Mouse (Mus musculus): ENCODE data around the gene 4930404N11Rik.

4930404N11Rik gene

DNA sequence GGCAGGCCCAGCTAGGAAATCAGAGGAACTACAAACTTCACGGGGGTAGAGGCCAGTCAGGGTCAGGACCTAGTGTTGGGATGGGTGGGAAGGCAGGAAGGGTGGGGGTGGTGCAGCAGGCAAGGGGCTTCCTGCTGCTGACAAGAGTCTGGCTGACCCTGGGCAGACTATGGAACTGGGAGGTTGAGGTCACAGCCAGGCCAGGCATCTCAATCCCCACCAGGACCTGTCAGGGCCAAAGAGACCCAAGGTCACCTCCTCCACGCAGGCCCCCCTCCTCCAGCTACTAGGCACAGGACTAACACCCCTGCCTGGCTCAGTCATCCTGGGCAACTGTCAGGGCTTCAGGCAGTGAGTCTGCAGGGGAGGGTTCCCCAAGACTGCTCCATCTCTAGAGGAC lies 37.7 kb downstream of the 4930404N11Rik start:
- DNase-seq: no peak

DNA sequence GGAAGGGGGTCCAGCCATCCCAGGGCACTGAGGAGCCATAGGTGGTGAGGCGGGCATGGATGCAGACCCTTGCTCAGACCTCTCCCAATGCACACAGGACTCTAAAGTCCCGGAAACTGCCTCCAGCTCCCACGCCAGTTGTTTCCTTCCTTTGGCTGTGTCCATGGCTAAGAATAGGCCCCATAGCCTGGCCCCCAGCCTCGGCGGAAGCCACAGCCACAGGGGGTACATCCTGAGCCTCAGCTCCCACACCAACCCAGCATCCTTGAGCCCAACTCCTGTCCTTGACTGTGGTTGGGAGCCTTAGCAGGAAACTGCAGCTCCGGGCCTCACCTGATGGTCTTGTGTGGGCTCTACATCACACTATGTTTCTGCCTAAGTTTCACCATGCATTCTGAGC lies 38.8 kb downstream of the 4930404N11Rik start:
- DNase-seq: no peak

DNA sequence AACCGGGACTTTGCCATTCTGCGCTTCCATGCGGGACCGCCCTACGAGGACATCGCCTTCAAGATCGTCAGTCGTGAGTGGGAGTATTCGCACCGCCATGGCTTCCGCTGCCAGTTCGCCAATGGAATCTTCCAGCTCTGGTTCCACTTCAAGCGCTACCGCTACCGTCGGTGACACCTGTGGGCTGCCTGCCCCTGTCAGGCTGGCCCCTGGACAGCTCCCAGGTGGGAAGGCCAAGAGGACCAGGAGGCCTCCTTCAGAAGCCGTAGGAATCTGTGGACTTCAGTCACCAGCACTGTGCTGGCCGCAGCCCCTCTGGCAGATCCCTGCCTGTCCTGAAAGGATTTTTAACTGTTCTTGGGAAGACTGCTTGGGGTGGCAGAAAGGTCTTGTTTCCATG lies 39.8 kb downstream of the 4930404N11Rik start:
- no peak for DNase-seq

DNA sequence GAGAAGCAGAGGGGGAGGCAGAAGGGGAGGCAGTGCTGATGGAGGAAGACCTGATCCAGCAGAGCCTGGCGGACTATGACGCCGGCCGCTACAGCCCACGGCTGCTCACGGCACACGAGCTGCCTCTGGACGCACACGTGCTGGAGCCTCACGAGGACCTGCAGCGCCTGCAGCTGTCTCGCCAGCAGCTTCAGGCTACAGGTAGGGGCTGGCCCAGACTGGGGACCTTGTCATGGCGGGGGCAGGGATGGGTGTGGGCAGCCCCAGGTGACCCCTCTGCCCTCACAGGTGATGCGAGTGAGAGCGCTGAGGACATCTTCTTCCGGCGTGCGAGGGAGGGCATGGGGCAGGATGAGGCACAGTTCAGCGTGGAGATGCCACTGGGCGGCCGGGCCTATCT lies 40.4 kb downstream of the 4930404N11Rik start:
- DNase-seq: no peak

DNA sequence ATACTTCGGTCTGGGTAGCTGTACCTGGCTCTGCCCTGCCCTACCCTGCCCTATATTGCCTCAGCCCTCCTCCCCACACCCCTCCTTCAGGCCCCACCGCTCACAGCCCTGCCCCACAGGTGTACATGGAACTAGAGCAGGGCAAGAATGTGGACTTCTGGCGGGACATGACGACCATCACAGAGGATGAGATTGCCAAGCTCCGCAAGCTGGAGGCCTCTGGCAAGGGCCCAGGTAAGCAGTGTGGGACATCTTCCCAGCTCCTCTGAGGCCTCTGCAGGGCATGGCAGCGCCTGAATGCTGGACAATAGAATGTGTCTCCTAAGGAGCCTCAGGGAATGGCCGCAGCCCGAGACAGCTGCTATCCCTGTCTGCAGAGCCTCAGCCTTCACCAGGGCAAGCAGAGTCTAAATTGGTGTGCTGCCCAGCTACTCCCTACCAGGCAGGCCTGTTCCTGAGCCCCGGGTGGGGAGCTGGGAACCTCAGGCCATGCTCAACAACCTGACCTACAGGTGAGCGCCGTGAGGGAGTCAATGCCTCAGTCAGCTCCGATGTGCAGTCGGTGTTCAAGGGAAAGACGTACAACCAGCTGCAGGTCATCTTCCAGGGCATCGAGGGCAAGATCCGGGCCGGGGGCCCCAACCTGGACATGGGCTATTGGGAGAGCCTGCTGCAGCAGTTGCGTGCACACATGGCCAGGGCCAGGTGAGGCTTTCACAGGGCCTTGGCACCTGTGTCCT lies 41.7 kb downstream of the 4930404N11Rik start:
- DNase-seq: no peak

DNA sequence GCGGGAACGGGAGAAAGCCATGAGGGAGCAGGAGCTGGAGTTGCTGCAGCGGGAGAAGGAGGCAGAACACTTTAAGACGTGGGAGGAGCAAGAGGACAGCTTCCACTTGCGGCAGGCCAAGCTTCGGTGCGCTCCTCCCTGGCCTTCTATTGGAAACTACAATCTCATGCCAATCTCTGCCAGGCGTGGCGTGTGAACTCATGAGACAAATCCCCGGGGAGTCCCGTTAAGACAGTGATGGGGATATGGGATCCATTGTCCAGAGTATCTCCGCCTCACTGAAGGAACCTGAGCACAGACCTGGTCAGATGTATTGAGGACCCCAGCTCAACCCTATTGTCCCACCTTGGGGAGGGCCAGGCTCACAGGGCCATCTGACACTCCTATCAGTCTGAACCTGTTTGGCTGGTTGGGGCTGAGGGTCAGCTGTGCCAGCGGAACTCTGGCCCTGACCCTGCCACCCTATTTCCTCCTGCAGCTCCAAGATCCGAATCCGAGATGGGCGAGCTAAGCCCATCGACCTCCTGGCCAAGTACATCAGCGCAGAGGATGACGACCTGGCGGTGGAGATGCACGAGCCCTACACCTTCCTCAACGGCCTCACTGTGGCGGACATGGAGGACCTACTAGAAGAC lies 42.4 kb downstream of the 4930404N11Rik start:
- no peak for DNase-seq

DNA sequence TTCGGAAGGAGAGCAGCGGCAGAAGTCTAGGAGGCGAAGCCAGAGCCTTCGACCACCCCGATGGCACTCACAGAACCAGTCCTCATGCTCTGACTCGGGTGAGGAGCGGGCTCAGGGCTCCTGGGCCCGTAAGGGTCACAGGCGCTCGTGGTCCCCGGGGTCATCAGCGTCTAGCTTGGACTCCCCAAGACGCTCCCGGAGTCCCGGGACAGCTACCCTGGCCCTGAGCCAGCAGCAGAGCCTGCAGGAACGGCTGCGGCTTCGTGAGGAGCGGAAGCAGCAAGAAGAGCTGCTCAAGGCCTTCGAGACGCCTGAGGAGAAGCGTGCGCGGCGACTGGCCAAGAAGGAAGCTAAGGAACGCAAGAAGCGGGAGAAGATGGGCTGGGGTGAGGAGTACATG lies 43.2 kb downstream of the 4930404N11Rik start:
- DNase-seq: peak in 1 of 2 experiments; percentile 16

DNA sequence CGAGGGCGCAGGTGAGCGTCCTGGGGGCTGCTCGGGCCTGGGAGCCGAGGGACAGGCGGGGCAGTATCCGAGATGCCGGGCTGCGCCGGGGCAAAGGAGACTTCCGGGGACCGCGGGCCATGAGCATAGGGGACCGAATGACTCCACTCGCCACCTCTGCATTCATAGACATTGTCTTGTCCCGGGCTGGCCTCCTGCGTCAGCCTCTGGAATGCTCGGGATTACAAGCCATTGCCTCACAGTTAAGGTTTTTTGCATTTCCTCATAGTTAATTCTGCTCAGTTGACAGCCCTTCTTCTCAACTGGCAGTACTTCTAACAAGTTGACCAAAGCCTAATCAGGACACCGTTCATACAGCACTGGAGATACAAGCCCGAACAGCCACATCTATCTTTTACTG lies 44.2 kb downstream of the 4930404N11Rik start:
- no peak for DNase-seq

DNA sequence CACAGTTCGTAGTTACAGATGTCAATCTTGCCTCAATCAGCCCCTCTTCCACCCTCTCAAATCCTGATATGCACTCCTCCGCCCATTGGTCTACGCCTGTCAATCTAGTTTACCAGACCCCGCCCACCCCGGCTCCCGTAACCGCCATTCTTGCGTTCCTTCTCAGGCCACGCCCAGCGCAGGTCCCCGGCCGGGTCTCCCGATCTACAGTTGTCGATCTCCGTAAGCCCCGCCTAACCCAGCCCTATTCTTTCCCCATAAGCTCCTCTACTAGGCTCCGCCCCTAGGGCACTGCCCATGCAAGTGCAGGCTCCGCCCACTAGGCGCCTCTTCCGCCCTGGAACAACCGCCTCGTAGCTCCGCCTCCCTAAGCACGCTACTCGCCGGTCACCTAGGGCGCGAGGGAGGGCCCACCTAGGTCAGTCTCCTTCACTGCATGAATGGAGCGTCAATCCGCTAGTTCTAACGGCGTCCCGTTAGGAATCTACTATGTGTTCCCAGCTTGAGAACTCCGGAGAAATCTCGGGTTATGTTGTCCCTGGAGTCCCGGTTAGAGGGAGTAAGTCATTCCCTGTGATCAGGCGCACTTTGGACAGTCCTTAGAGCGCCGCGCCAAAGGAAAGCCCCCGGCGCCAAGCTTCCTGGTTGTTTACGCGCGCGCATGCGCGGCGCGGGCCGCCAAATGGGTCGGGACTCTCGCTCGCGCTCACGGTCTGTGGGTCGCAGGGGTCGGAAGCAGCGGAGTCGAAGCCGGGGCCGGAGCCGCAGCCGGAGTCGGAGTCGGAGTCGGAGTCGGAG lies 44.9 kb downstream of the 4930404N11Rik start, which contains the start of gene Cactin:
Gene Cactin (plus strand): TSS at position 554 of the 798 bp plus-strand sequence.
- DNase-seq: peak; percentile 97 to 99

DNA sequence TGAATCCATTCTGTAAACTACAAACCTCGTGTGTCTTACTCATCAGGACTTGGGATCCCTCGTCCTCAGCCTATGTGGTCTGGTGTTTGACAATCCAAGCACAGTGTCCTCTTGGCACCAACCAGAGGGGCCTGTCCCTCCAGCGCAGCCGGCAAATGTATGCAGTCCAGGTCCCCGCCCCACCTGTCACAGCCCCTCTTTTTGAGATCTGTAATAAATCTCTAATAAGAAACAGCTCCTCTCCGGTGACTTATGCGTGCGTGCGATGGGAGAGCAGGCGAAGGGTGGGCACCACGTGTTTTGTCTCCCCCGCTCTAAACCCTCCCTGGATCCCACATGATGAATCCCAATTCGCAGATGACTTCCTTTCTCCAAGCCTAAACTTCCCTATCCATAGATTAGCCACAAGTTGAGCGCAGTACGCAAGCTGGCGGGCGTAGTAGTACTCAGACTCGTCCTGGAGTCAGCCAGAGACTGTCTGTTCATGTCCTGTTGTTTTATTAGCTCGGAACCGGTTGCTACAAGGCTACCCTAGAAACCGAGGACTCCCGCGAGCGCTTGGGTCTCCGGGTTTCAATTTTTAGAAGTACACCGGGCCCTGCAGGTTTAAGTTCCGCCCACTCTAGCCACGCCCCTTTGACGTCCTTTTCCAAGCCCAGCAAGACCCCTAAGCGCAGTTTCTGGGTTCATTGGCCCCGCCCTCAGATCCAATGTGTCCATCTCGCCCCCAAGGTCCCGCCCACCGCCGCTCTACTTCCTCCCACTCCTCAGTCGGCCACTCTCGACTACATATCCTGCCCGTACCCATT lies 45.7 kb downstream of the 4930404N11Rik start:
- DNase-seq: peak in 1 of 2 experiments; percentile 93

DNA sequence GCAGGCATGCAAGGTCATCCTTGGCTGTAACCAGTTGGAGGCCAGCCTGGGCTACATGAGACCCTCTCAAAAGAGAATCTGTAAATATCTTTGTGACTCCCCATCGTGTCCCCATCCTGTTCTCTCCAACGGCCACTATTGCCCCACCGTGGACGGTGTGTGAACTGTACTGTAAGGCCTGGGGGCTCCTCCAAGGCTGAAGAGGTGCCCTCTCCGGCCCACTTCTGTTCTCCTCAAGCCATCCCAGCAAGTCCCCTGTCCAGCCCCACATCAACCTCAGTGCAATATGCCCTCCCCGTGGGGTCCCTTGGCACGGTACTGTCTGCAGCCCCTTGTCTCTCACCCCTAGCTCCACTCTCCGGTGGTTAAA lies 46.3 kb downstream of the 4930404N11Rik start:
- DNase-seq: no peak

DNA sequence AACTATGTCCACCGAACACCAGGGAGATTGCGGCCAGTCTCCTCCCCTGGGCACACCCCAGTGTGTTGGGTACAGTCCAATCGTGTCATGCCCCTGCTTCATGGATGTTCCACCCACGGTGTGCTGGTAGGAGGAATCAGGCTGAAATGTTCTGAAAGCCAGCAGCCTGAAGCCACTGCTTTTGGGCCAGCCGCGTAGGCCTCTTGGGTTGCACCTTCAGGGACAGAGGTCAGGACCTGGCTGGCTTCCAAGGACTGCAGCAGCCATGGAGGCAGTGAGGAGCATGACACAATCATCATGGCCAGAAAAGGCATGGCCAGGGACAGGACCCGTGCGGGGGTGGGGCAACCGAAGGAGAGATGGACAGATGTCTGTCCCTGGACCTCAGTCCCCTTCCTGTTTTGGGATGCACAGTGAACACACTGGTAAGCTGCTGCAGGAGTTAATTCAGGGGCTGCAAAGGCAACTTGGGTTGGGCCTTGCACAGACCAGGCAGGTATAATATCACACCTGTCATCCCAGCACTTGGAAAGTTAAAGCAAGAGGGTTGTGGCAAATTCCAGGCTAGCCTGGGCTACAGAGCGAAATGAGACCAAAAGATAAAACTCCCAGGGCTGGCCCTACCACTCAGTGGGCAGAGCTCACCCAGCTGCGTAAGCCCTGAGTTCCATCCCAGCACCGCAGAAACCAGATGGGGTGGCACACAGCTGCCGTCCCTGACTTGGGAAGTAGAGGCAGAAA lies 46.9 kb downstream of the 4930404N11Rik start:
- DNase-seq: no peak

DNA sequence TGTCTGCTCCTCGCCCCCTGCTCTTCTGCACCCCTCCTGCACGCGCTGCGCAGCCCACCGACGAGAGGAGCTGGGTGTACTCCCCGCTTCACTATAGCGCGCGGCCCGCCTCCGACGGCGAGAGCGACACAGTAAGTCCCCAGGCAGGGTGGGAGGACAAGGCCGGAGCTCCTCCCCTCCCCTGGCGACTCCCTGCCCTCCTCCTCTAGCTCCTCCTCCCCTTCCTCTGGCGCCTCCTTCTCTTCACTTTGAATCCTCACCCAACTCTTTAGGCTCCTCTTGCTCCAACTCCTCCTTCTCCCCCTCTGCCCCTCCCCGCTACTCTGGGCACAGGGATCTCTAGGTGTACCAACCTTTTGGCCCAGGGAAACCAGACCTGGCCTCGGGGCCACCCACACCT lies 48.3 kb downstream of the 4930404N11Rik start:
- DNase-seq: no peak

DNA sequence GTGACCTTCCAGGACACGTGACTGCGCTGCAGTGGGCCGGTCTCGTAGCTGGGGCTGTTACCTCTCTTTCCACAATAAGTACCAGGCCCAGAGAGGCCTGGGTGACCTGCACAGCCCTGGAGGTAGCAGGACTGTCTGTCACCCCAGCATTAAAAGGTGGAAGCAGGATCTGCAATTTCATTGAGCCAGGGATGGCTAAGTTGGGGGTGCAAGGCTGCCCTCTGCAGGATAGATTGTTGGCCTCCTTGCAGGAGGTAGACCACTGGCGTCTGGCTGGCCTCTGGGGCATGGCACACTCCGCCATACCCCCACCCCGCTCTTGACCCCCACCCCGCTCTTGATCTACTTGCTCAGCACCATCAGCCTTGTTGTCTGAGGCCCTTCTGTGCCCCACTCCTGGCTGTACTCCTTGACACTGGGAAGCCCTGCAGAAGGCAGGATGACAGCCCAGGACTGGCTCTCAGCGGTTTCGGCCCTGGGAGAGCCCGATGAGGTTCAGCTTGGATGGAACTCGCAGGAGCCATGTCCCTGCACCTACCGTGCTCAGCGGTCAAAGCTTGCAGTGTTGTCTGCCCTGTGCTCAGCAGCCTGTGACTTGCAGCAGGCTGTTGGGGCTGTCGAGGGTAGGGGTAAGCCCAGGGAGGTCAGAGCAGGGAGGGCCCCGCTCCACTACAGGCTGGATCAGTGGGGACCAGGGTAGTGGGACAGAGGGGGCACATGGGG lies 49.1 kb downstream of the 4930404N11Rik start:
- DNase-seq: no peak

DNA sequence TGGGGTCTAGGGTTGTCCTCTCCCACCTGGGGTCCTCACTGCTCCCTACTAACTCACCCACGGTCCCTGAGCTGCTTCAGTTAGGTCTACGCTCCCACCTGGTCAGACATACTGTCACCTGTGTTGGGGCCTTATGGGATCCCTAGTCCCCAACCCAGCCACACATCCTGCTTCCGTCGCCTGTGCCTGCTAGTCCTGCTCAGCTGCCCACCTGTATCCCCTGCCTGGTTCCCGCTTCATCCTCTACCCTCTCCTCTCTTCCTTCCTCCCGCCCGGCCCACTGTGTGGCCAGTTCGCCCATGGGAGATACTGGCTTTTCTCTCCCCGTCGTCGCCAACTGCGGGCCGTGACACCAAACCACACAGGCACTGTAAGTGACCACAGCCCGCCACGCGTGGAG lies 50.0 kb downstream of the 4930404N11Rik start:
- no peak for DNase-seq

DNA sequence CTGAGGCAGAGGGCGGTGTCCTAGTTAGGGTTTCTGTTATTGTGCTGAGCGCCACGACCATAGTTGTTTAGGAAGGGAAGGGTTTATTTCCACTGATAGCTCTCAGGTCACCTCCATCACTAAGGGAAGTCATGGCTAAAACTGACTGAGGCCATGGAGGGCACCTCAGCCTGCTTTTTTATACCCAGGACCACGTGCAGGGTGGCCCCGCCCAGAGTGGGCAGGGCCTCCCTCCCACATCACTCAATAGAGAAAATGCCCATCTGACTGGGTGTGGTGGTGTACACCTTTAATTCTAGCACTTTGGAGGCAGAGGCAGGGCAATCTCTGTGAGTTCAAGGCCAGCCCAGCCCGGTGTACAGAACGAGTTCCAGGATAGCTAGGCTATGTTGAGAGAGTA lies 51.4 kb downstream of the 4930404N11Rik start:
- DNase-seq: no peak

DNA sequence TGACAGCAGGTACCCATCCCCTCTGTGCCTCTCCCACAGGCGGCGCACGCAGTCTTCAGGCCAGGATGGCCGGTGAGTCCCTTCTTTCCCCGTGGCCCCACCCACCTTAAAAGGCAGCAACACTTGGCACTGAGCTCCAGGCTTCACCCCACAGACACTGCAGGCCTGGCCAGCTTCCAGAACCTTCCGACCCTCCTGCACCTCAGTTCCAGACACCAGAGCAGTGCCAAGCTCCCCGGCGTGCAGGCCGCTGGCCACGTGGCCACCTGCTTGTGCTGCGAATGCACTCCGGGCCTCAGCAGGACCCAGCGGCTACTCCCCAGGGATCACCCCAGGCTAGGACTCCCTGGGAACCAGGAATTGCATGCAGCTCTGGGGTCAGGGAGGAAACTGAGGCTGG lies 52.0 kb downstream of the 4930404N11Rik start:
- no peak for DNase-seq
